Mouse (Mus musculus) embryo, embryonic 11.5 days (tissue): ENCODE results near the gene Epop.
"Not testable (repeated sequence)": the region's sequence is repeated elsewhere in the genome, so short reads cannot be mapped to it uniquely, and the experiment has no call there.

Experiments used
- DNase-seq: peaks from one replicate; pipeline ENCODE4 v3.0.0-alpha.2; 2012; ENCODE audit warnings: low read depth, low spot score

The Epop gene

DNA sequence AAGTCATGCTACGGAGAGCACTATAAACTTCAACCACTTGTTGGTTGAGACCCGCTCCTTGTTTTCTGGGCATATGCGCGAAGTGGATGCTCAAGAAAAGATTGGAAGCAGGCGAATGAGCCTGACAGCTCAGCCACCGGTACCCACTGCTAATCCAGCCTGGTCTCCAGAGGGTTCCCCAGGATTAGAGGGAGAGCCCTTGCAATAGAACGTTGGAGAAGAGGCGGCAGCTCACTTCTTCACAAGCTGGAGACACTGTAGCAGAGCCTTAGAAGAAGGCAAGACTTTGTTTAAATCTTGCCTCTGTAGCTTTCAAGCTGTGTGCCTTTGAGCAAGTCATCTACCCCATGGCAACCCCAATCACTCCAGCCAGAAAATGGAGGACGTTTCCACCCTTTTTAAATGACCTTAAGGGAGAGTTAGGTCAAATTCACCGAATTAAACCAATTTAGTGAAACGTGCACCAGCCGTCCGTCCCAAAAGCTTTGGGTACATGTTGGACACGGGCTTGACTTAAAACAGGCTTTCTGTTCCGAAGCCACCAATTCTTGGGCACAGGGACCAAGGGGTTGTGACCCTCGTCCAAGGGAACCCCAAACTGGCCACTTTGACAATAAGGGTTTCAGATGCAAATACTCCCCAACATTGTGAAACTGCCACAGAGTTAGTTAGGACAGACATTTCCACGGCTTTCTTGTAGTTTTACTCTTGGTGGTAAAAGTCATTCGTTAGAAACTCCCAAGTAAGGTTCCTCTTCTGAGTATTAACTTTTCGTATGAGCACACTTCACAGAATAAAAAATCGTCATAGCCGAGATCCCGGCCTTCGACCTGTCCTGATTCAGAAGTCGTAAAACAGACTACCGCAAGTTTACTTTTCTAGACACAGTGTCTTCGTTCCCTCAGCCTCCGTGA, 31.5 kb upstream of the Epop start:
- no peak for DNase-seq

DNA sequence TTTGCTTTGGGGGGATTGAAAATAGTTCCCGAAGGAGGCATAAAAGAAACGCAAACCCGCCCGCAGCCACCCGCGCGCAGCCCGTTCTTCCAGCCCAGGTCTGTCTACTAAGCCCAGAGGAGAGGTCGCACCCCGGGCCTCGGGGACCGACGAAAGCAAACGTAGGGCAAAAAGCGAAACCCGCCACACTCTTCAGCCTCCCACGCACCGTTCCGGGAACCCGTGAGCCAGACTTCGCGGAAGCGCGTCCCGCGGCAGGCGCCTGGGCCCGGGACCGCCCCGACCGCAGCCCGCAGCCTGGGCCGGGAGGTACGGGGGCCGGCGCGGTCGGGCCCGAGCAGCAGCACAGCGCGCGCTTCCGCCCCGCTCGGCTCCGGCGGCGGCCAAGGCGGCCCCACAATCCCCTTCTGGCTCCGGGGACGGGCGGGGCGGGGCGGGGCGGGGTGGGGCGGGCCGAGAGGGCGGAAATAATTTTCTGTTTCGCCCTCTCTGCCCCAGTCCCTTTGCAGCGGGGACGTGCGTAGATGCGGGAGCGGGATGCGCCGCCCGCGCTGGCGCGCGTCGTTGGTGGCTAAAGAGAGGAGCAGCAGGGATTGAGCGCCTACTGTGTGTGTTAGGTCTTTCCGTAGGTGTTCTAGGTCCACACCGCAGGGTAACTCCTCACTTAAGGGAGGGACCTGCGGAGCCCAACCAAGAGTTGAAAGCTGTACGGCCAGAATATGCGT, 30.6 kb upstream of the Epop start:
- peak; percentile 29 for DNase-seq

DNA sequence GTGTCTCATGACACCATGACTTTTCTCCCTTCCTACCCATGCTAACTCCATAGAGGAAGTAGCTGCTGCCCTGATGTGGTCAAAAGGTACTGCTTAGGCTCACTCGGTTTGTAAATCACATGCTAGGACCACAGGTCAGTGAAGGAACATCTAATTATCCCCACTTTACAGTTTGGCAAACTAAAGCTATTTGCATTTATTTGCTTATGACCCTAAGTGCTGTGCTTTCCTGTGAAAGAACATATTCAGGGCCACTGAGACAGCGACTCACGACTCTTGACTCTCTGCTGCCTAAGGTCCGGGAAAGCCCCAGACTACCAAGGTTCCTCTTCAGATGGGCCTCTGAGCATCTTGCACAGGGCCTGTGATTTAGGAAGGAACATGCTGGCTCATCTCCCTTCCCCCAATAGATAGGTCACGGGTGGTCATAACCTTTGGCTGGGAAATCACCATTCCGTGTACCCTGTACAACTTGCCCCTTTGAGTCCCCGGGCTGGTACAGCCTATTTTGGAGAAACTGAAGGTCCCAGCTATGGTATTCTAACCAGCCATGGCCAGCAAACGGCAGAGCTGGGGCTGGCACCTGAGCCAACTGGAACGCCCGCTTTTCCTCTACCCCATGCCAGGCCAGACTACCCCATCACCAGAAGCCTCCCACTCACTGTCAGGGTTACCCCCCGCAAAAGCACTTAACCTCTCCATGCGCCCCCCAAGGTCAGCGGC, 29.9 kb upstream of the Epop start:
- DNase-seq: no peak

DNA sequence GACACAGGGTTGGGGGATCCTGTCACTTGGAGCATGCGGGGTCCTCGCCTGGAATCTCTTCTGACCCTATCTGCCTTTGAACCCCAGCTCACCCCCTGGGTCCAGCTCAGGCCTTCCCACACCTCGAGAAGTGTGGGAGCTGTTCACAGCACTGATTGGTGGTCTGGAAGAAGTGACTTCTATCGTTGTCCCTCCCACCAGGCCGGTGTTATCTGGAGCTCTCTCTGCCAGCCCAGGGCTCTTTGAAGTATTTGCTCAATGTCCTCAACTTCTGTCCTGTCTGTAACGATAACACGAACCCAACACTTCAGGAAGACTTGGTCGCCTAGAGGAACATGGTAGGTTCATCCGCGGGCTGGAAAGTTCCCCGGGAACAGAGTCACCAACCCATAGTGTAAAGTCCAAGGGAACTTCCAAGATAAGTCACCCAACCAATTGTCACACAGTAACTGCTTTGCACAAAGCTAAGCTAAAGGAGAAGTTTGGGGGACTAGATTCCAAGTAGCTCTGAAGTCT, 29.3 kb upstream of the Epop start:
- DNase-seq: no peak

DNA sequence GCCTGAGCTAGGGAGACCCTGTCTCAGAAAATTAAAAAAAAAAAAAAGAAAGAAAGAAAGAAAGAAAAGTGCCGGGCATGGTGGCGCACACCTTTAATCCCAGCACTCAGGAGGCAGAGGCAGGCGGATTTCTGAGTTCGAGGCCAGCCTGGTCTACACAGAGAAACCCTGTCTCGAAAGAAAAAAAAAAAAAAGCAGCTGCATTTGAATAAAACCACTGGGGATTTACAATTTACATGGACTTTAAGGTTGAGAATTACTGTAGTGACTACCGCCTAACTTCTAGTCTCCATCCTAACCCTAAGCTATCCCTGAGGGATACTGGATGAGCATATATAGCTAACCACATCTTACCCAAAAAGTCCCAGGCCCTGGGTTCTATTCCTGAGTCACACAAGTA, 28.5 kb upstream of the Epop start:
- DNase-seq: not testable (repeated sequence)

DNA sequence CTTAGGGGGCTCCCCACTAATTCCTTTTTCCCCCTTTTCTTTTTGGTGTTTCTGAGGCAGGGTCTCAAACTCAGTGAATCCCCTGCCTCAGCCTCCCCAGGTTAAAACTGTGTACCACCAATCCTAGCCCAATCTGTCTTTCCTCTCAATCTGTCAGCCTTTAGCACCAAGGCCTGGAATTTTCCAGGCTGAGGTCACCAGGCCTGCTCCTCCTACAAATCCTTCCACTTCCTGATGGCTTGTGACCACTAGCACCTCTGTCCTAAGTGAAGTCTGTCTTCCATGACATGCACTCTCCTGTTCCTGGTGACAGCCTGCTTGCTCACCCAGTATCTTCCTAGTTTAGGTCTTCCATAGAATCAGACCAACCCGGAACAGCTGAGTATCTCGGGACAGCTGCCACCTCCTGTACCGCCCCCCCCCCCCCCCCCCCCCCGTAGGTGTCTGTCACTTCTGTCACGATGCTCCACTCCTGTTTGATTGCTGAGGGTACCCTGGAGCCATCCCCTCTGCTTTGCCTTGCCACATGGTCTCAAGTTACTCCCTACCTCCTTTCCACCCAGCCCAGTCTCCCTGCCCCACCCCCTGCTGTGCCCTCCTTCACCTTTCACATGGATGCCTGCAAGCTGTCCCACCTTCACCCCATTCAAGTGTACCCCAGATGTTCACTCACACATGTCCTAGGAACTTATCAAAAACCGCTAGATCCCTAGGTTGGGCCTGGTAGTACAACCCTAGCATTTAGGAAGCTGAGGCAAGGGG, 27.9 kb upstream of the Epop start:
- no peak for DNase-seq

DNA sequence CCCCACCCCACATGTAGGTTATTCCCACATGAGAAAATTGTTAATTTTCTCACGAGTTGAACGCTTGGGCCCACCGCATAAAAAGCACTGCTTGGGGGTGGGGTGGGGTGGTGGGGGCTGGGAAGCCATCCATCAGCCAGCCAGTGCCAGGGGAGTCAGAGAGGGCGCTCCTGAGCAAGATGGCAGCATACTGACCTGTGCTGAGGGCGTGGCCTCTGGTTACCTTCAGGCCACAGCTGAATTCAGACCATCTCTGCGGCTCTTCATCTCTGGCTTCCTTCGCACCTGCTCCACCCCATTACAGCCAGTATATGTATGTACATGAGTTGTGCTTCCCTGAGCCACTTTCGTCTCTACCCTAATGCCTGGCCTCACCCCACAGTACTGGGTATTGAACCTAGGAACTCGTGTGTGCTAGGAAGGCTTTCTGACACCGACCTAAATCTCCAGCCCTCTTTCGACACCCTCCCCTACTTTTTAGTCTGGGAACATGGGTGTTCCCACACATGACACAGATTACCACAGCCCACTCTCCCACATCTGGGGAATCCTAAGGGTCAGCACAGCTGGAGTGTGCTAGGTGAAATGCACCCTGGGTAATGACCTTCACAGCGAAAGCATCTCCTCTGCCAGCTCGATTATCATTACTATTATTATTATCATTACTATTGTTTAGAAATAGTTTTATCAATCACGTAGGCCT, 26.9 kb upstream of the Epop start:
- no peak for DNase-seq

DNA sequence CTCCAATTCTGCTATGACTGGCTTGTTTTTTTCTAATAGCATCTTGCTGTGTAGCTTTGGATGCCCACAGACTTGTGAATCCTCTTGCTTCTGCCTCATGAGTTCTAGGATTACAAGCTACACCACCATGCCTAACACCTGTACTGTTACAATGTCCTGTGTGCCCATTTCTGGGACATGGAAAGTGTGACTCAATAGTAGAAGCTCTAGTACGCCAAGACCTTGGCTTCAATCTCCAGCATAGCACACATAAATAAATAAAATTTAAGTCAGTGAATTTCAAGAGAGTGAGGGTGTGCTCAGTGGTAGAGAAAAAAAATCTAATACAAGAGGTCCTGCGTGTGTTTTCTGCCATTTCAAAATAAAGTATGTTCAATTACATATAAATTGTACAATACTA, 24.7 kb upstream of the Epop start:
- no peak for DNase-seq

DNA sequence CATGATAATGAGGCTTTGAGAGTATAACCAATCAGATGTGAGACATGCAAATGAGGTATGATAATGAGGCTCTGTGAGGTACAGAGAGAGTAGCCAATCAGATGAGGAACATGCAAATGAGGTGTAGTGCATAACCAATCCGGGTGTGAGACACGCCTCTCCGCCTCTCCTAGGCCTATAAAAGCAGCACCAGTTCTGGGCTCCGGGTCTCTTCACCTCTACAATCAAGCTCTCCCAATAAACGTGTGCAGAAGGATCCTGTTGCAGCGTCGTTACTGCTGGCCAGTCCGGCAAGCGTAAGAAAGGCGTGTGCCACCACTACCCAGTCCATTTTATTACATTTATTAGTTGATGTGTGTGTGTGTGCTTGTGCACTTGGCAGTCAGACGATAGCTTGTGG, 23.9 kb upstream of the Epop start:
- DNase-seq: not testable (repeated sequence)

DNA sequence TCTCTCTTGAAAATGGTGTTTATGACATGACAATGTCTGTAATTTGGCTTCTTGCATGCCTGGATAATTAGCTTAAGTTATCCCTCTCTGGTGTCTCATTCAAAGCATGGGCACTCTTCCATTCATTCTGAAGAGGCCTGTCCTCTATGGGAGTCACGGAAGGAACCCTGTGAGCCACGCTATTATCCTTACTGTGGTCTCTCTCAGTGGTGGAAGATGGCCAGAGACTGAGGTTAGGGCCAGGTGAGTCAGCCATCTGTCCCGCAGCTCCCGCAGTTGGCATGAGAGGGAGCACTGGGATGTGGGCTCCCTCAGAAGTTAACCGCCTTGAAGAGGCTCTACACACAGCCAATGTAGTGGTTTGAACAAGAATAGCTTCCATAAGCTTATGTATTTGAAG, 20.8 kb upstream of the Epop start:
- DNase-seq: no peak

DNA sequence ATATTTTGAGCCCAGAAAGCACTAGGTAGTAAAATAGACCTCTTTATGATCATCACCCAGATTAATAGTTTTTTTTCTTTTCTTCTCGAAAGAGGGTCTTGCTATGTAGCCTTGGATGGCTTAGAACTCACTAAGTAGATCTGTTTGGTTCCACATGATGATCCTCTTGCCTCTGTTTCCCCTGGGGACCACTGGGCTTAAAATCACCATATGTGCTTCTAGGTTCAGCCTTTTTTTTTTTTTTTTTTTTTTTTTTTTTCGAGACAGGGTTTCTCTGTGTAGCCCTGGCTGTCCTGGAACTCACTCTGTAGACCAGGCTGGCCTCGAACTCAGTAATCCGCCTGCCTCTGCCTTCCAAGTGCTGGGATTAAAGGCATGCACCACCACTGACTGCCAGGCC, 19.0 kb upstream of the Epop start:
- not testable (repeated sequence) for DNase-seq

DNA sequence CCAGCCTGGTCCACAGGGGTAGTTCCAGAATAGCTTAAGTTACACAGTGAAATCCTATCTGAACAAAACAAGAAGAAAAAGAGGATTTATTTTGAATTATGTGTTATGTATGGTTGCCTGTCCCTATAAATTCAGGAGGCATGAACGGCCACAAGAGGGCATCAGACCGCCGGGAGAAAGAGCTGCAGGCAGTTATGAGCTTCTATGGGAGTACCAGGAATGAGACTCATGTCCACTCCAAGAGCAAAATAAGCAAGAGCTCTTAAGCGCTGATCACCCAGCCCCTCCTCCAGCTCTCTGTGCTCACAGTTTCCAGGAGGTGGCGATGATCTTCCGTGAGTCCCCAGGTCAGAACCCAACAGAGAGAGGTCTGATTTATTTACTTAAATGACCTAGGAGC, 15.3 kb upstream of the Epop start:
- DNase-seq: no peak

DNA sequence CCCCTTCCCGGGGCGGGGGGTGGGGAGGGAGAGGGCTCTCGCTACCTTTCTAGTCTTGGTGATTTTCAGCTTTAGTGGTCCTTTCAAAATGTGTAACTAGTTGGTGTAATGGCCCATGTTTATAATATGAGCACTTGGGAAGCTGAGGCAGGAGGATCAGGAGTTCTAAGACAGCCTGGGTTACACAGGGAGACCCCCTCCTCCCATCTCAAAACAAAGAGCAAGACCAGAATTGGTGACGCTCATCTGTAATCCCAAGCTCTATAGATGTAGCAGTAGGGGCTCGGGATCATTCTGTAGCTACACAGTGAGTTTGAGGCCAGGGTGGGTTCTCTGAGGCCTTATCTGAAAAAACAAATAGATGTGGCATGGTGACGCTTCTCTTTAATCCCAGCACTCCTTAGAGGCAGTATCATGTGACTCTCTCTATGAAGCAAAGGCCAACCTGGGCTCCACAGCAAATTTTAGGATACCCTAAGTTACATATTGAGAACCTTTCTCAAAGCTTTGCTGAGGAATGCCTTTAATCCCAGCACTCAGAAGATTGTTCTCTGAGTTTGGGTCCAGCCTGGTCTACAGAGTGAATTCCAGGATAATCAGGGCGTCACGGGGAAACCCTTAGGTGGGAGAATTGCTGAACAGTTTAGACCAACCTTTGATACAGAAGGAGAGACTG, 14.0 kb upstream of the Epop start:
- DNase-seq: no peak

DNA sequence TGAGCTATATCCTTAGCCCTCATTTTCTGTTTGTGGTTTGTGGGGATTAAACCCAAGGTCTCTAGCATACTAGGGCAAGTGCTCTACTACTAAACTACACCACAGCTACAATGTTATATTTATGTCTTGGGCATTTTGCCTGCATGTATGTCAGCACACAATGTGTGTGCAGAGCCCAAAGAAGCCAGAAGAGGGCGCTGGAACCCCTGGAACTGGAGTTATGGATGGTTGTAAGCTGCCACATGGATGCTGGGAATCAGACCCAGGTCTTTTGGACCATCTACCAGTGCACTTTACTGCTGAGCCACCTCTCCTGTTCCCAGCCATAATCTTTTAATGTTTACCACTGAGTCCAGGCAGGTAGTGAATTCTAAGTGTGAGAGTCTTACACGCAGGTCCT, 13.2 kb upstream of the Epop start:
- DNase-seq: no peak

DNA sequence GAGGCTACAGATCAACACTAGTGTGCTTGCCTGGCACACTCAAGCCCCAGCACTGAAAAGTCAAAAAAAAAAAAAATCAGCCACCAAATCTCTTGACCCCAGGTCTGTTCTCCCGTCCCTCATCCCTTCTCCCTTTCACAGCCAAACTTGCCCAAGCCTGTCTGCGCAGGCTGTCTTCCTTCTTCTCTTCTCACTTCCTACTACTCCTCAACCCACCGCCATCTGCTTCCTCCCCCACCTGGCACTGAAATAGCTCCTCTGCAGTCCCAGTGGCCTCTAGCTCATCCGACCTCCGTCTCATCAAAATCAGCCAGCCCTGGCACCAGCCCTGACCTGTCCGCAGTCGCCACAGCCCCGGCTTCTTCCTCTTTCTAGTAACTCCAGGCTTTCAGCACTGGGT, 12.2 kb upstream of the Epop start:
- DNase-seq: no peak

DNA sequence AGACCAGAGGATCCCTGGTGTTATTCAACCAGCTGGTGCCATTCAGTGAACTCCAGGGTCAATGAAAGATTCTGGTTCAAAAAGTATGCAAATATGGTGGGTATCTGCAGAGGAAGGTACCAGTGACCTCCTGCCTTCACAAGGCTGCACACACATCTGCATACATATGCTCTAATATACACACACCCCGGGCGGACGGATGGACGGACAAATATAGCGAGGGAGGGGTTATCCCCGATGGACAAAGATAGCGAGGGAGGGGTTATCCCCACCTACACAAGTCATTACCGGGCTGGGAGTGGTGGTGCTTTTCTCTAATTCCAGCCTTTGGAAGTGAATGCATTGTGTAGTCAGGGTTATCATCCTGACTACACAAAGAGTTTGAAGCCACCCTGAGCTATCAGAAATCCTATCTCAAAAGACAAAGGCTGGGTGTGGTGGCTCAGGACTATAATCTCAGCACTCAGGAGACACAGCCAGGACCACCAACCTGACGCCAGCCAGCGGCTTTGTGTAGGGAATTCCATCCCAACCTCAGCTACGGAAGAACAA, 6.0 kb upstream of the Epop start:
- DNase-seq: no peak

DNA sequence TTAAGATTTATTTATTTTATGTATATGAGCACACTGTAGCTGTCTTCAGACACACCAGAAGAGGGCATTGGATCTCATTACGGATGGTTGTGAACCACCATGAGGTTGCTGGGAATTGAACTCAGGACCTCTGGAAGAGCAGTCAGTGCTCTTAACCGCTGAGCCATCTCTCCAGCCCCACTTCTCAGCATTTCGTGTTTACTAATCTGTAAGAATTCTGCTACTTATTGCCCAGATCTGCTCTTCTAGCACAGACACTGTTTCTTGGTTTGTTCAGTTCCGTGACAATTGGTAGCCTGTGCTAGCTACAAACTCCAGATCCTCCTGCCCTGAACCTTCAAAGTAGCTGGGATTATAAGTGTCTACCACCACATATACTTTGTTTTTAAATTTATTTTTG, 2.9 kb upstream of the Epop start:
- not testable (repeated sequence) for DNase-seq

DNA sequence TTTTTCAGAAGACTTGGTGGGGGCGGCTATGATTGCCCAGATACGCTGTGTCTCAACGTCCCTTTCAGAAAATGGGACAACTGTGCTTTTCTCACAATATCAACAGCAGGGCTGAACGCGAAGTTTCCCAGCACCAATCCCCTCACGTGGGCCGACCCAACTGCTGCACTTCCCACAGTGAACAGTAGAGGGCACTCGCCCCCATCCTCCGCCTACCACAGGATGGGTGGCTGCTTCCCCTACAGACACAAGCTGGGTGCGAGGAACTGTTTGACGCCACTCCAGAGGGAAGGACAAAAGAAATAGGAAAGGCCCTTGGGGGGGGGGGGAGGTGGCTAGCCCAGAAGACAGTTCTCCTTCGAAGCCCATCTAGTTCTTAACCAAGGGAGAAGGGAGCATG, 2.4 kb upstream of the Epop start:
- no peak for DNase-seq

DNA sequence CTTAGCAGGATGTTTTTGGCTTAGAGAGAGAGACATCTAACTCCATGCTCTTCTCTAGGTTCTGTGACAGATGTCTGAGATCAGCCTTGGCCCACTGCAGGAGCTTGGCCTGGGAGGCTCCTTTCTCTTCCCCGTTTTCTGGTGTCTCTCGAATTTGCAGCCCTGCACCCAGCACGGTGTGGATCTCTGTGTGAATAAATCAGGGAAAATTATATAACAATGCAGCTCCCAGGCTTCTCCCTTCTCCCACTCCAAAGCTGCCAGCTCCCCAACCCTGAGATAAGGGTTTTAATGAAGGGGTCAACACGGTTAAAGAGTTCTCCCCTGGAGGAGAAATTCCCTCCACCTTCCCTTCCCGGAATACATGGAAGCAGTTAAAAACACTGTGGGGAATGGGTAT, 2.0 kb upstream of the Epop start:
- DNase-seq: no peak

DNA sequence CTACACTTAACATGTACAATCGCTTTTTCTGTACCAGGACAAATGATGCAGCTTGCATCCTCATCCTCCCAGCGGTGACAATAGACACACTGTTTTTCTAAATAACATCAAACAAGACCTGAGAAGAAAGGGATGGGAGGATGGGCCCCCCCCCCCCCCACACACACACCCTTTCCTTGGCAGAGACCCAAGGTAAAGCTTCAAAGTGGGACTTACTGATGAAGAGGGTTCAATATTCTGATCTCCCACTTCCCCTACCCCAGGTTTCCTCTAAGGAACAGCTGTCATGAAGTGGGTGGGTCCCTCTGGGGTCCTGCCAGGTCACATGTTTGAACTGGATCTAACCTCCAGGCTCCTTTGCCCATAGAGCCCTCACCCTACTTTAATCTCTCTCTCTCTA, 1.5 kb upstream of the Epop start:
- DNase-seq: no peak
